Mouse (Mus musculus): Measurements from ENCODE around the gene Dusp5.
"Not testable (repeated sequence)": the region's sequence is repeated elsewhere in the genome, so short reads cannot be mapped to it uniquely, and the experiment has no call there.

The Dusp5 gene

GRCm38 (mm10) chr19:53576061-53576460 lies 47.2 kb downstream of the Dusp5 start:
- DNase-seq (ENCODE audit: low read depth): no peak

- DNase-seq (ENCODE audit: low read depth): no peak
Observed at GRCm38 (mm10) chr19:53577025-53577800, 48.3 kb downstream of the Dusp5 start.

- DNase-seq (ENCODE audit: low read depth): peak; percentile 89
Observed at GRCm38 (mm10) chr19:53578597-53579252, 49.8 kb downstream of the Dusp5 start.

- not testable (repeated sequence) for DNase-seq (ENCODE audit: low read depth)
Observed at GRCm38 (mm10) chr19:53580271-53580670, 51.4 kb downstream of the Dusp5 start.

GRCm38 (mm10) chr19:53587686-53588085 lies 58.8 kb downstream of the Dusp5 start:
- DNase-seq (ENCODE audit: low read depth): not testable (repeated sequence)

- DNase-seq (ENCODE audit: low read depth): not testable (repeated sequence)
Observed at GRCm38 (mm10) chr19:53588968-53589367, 60.1 kb downstream of the Dusp5 start, which contains the start of gene Nutf2-ps1. Nutf2-ps1 (minus strand) TSS chr19:53589068.

Data from naive thymus-derived CD4-positive, alpha-beta T cell, adult 2 months (primary cell).